Mouse (Mus musculus) macrophage (primary cell): ENCODE results near the gene Fam53b. TPM values are rescaled to one million over a fixed set of nuclear protein-coding genes. Genes with fewer than 3 reads are reported as not detected.

Source experiments
- H3K27ac ChIP-seq: fragments of 350-480 bp; formaldehyde crosslinking; 2 replicates; pipeline ENCODE4 v1.9.0; 2021
- H3K36me3 ChIP-seq: fragments of 350-480 bp; formaldehyde crosslinking; 2 replicates; pipeline ENCODE4 v1.9.0; 2021; ENCODE audit errors: inconsistent target
- H3K4me3 ChIP-seq: fragments of 350-480 bp; formaldehyde crosslinking; 2 replicates; pipeline ENCODE4 v1.9.0; 2021; ENCODE audit errors: inconsistent target
- H3K79me2 ChIP-seq: fragments of 350-480 bp; formaldehyde crosslinking; 2 replicates; pipeline ENCODE4 v1.9.0; 2021; ENCODE audit errors: inconsistent target
- WGBS: methylation state at CpG from one replicate; pipeline ENCODE4 v1.1.7; 2026; ENCODE audit warnings: inconsistent platforms; ENCODE audit not compliant: missing documents; 5-methylcytosine and 5-hydroxymethylcytosine counted together
- polyA plus RNA-seq: library from polyadenylated mRNA; stranded (reverse); fragments of 250-400 nt; gene quantifications from 3 replicates; pipeline ENCODE4 v1.2.4, GENCODE M21; 2018; ENCODE audit warnings: inconsistent platforms

Fam53b gene
- polyA plus RNA-seq, 1 experiment from 2014 or later, result 28.5 TPM

DNA sequence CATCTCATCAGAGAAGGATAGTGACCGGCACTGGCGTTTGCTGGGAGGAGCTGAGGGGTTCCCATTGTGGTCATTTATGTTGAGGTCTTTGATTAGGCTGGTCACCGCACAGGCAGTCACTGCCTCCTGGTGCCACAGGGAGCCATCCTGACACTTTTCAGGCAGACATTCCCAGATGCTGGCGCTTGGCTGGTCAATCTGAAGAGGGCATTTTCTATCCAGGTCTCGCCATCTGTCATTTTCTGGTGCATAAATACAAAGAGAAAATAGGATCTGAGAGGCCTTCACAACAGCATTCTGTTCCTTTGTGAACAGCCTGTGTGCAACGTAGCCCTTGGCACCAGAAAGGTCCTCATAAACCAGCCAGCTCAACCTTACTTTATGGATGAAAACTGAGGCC, 53.8 kb downstream of the Fam53b start:
- Histone ChIP-seq H3K79me2 (peaks cover 77% of the 10 kb centered on the region; the same call in 1 of the 2 replicates), H3K36me3 (peaks cover 49% of the 10 kb centered on the region), H3K4me3 (no peak overlapping the region), H3K27ac (no peak overlapping the region)
- 97% methylated on average over 6 of the region's 6 CpGs for WGBS

DNA sequence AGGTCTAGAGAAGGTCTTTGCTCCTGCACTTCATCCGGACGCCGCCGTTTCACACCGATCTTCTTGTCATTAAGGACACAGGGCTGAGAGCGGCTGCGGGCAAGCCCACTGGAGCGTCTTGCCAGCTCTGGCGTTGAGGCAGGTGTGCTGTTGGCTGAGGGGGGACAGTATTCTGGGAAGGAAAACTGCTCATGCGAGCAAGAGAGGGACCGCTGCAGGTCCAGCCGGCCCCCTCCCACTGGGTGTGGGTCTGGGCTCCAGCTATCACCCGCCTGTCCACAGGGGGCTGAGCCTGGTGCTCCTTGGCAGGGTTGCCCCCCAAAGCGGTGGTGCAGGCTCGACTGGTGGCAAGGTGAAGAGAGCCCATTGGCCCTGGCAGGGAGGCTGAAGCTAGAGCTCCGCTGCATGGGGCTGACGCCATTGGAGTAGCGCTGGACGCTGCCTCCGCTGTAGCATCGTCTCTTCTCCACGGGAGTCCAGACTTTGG, 54.2 kb downstream of the Fam53b start:
- peaks cover 54% of the 10 kb centered on the region for H3K36me3 ChIP-seq

DNA sequence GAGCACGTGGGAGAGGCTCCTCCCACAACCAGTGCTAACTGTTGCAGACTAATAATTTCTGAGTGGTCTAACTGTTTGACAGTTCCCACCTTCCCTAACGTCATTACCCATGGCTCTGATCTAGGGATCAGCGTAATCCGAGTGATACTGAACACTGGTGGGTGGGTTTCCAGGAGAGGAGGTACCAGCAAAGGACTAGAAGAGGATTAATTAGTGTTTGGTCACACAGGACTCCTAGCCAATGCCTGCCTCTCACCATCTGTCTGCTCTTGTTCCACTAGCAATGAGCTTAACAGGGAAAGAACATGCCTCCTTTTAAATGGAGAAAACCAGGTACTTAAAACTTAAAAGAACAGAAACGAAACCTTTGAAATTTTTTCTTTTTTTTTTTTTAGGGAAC, 54.8 kb downstream of the Fam53b start:
- Histone ChIP-seq H3K79me2 (peaks cover 79% of the 10 kb centered on the region; the same call in 1 of the 2 replicates), H3K27ac (no peak overlapping the region), H3K36me3 (peaks cover 58% of the 10 kb centered on the region), H3K4me3 (no peak overlapping the region)
- 91% methylated on average over 5 of the region's 5 CpGs for WGBS

More for the DNA sequence above, 54.2 kb downstream of the Fam53b start:
- H3K79me2 ChIP-seq, result peaks cover 79% of the 10 kb centered on the region; the same call in 1 of the 2 replicates
- 97% methylated on average over 18 of the region's 22 CpGs for WGBS
- no peak overlapping the region for H3K27ac ChIP-seq
- no peak overlapping the region for H3K4me3 ChIP-seq

DNA sequence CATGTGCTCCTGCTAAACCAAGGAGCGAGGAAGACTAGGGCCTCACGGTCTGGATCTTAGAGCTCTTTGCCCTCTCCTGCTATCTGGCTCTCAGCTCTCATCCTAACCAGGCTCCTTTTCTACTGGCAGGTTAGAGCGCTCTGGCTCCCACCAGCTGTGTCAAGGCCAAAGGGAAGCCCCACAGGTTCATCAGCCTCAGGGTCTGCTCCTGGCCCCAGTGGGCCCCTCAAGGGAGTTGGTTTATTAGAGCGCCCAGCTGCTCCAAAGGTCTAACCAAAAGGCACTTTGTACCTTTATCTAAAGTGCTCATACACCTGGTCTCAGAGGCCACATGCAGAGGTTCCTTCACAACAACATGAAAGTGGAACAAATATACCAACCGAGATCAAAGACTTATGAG, 57.4 kb downstream of the Fam53b start:
- WGBS, result 94% methylated on average over 5 of the region's 5 CpGs
- Histone ChIP-seq H3K36me3 (peaks cover 70% of the 10 kb centered on the region), H3K79me2 (peaks cover 66% of the 10 kb centered on the region; the same call in 1 of the 2 replicates), H3K4me3 (no peak overlapping the region), H3K27ac (no peak overlapping the region)

DNA sequence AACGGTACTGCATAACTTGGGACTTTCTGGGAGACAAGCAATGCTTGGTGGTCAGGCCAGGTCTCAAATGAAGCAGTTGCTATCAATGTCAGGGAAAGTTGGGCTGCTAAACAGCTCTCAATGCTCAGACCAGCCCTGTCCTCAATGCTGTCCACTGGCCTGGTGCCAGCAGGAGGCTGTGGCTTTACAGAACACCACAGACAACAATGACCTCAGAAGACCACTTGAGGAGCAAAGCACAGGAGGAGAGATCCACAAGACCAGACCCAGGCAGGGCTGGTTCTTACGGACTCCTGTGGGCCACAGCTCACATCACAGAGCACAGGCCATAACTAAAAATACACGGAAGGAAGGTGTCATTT, 59.3 kb downstream of the Fam53b start:
- 68% methylated on average over 3 of the region's 3 CpGs for WGBS
- no peak overlapping the region for H3K4me3 ChIP-seq
- no peak overlapping the region for H3K27ac ChIP-seq
- H3K36me3 ChIP-seq, result peaks cover 76% of the 10 kb centered on the region
- H3K79me2 ChIP-seq, result peaks cover 50% of the 10 kb centered on the region; the same call in 1 of the 2 replicates

DNA sequence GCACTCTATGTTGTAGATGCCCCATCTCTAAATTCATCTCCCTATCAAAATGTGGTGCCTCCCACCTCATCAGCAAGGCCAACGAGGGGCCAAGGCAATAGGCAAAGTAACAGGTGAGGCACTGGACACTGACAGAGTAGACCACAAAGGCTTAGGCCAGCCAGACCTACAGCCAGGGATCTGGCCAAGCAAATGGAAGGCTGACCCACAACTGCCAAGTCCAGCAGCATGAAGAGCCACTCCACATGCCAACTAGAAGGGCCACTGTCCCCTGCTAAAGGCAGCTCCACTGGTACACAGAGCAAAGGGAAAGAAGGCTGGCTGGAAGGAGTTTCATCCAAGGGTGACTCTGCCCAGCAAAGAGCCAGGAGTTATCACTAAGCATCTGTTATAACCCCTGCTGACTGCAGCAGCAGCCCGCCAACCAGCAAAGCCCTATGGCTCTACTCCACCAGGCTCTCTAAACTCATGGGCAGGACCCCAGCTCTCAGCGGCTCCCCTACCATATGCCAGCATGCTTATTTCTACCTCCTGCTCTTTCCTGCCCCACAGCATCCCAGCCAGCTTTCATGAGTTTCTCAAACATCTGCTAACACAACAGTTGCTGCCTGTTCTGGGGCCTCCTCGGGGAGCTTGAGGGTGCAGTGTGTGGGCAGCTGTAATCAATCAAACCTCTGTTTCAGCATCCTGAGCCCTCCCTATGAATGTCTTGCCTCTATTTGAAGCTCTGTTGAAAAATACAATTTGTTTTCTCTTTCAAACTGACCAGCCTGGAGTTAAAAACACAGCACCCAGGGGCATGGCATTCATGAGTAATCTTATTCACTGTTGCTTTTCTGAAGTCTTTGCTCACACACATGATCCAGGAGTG, 59.9 kb downstream of the Fam53b start:
- Histone ChIP-seq H3K4me3 (no peak overlapping the region), H3K36me3 (peaks cover 71% of the 10 kb centered on the region), H3K27ac (no peak overlapping the region), H3K79me2 (peaks cover 50% of the 10 kb centered on the region; the same call in 1 of the 2 replicates)
- WGBS, result 98% methylated on average over 4 of the region's 4 CpGs

DNA sequence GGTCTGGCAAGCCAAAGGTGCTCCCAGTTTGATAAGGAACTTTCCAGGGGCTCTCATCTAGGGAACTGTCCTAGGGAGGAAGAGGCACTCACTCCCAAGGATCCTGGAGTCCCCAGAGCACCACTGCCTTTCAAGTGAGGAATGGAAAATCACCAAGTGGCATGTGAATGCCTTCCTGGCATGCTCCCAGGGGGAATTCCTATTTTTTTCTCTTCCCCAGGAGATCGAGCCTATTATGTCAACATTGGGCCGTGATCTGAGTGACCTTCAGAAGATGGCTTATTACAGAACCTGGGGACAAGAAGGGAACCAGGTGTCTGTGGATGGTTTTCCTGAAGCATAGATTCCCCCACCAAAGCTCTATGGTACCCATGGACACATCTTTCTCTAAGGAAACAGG, 62.0 kb downstream of the Fam53b start:
- peaks cover 37% of the 10 kb centered on the region; the same call in 1 of the 2 replicates for H3K79me2 ChIP-seq
- no peak overlapping the region for H3K27ac ChIP-seq
- no peak overlapping the region for H3K4me3 ChIP-seq
- WGBS, result 96% methylated on average over 2 of the region's 2 CpGs
- peaks cover 58% of the 10 kb centered on the region for H3K36me3 ChIP-seq

DNA sequence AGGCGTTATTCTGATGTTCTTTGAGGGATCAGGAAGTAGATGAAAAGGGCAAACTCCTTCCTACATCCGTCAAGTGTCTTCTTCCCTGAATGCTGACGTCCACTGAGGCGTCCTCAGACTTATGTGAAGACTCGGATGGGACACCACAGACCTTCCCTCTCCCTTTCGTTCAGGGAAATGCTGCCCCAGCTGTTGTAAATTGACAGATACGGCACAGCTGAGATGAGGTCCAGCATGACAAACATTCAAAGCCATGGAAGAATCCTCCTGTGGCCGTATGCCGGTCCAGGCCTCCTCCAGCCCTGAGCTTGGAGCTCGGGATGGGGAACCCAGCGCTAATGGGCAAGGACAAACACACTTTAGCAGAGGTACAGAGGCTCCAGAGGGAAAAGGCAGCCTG, 64.2 kb downstream of the Fam53b start:
- Histone ChIP-seq H3K4me3 (no peak overlapping the region), H3K27ac (no peak overlapping the region), H3K79me2 (peaks cover 16% of the 10 kb centered on the region; the same call in 1 of the 2 replicates), H3K36me3 (peaks cover 48% of the 10 kb centered on the region; the same call in 1 of the 2 replicates)
- WGBS, result 90% methylated on average over 10 of the region's 11 CpGs

DNA sequence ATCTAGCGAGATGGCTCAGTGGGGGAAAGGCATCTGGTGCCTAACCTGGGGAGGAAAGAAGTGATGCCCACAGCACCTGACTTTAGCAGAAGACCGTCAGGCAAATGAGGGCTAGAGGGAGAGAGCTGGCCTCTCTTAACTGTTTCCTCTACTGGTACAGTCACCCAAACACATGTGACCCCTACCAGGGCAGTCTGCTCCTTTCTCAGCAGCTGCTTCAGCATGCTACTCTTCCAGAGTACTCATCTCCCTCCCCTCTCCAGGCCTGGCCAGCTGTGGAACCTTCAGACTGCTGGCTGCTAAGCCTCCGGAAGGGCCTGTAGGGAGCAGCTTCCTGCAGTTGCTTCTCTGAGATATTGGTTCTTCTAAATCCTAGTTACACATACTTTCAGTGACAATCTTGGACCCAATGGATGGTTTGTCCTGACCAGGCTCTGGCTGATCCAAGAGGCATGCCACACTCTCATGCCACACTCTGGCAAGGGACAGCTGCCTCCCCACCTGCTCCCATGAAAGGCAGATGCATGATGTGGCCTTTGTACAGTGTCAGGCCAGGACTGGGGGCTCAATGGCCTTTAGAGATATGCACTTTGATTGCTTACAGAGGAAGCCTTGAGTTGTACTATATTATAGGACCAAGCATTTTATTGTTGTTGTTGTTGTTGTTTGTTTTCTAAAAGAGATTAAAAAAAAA, 65.5 kb downstream of the Fam53b start:
- no peak overlapping the region for H3K27ac ChIP-seq
- H3K79me2 ChIP-seq, result peaks cover 5% of the 10 kb centered on the region; the same call in 1 of the 2 replicates
- peaks cover 38% of the 10 kb centered on the region; the same call in 1 of the 2 replicates for H3K36me3 ChIP-seq
- WGBS, result 86% methylated on average over 2 of the region's 3 CpGs
- H3K4me3 ChIP-seq, result no peak overlapping the region

DNA sequence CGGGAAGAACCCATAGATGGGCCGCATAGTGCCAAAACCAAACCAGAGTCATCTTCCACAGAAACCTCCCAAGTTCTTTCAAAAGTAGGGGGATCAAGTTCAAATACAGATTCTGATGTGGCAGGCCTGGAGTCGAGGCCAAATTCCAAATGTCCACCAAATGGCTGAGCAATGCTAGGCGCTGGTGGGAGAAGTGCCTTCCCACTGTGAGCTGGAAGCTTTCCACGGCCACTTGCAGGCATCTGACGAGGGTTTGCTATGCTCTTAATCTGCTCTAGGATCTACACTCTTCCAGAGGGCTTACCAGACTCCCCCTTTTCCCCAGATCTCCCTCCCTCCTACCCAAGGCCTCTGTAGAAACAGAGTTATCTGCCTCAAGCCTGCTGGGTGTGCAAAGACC, 66.6 kb downstream of the Fam53b start:
- Histone ChIP-seq H3K36me3 (peaks cover 31% of the 10 kb centered on the region; the same call in 1 of the 2 replicates), H3K79me2 (peaks cover 11% of the 10 kb centered on the region; the same call in 1 of the 2 replicates), H3K4me3 (no peak overlapping the region), H3K27ac (no peak overlapping the region)
- WGBS, result 96% methylated on average over 6 of the region's 6 CpGs

DNA sequence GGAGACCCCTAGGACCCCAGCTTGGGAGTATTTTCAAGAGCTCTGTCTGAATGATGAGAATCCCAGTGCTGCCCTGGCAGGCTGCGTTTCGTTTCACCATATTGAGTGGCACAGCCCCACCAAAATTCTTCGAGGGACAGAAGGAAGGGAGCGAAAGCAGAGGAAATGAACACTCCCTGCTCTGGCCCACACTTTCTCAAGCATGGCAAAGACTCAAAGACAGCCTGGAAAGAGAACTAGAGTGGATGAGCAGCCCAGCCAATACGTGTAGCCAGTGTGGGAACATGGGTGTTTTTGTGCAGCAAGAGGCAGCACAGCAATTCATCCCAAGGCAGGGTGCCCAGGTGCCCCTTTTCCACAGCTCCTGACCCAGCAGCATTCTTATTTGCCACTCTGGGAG, 70.8 kb downstream of the Fam53b start:
- H3K4me3 ChIP-seq, result no peak overlapping the region
- peaks cover 33% of the 10 kb centered on the region; the same call in 1 of the 2 replicates for H3K36me3 ChIP-seq
- WGBS, result 91% methylated on average over 5 of the region's 5 CpGs

DNA sequence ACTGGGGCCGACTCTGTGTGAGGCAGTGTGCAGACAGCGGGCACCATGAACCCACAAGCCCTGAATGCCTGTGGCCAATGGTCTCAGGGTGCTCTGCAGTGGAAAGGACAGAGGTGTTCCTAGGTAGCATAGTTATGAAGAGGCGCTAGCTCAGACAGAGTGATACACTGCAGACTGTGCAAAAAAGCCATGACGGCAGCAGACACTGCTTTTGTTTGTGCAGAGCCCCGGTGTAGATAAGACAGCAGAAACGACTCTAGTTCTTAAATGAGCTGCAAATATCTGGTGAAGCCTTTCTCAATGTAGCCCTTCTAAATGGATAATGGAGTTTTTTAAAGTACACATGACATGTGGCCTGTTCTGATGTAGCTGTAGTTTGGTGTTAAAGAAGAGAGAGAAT, 73.9 kb downstream of the Fam53b start:
- Histone ChIP-seq H3K36me3 (peaks cover 17% of the 10 kb centered on the region; the same call in 1 of the 2 replicates), H3K27ac (no peak overlapping the region), H3K79me2 (peaks cover 48% of the 10 kb centered on the region; the same call in 1 of the 2 replicates), H3K4me3 (no peak overlapping the region)
- 85% methylated on average over 6 of the region's 6 CpGs for WGBS

More for the DNA sequence above, 70.8 kb downstream of the Fam53b start:
- Histone ChIP-seq H3K27ac (no peak overlapping the region), H3K79me2 (peaks cover 41% of the 10 kb centered on the region; the same call in 1 of the 2 replicates)

DNA sequence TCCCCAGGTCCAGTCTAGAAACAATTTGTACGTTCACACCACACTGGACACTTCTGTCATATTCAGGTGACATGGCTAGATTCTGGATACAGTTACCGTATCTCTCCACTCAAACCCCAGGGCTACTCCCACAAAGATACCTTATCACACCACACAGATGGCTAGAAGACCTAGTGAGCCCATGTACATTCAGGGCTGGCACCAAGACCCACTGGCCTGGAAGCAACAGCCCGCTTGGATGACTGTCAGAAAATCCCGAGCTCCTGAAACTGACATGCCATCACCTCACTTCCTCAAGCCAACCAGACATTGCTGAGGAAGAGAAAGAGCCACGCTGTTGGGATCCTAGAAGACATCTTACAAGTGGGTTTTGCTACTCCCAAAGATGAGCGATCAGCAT, 74.8 kb downstream of the Fam53b start:
- Histone ChIP-seq H3K27ac (no peak overlapping the region), H3K79me2 (peaks cover 57% of the 10 kb centered on the region; the same call in 1 of the 2 replicates), H3K36me3 (peaks cover 22% of the 10 kb centered on the region; the same call in 1 of the 2 replicates), H3K4me3 (no peak overlapping the region)
- 92% methylated on average over 6 of the region's 6 CpGs for WGBS

DNA sequence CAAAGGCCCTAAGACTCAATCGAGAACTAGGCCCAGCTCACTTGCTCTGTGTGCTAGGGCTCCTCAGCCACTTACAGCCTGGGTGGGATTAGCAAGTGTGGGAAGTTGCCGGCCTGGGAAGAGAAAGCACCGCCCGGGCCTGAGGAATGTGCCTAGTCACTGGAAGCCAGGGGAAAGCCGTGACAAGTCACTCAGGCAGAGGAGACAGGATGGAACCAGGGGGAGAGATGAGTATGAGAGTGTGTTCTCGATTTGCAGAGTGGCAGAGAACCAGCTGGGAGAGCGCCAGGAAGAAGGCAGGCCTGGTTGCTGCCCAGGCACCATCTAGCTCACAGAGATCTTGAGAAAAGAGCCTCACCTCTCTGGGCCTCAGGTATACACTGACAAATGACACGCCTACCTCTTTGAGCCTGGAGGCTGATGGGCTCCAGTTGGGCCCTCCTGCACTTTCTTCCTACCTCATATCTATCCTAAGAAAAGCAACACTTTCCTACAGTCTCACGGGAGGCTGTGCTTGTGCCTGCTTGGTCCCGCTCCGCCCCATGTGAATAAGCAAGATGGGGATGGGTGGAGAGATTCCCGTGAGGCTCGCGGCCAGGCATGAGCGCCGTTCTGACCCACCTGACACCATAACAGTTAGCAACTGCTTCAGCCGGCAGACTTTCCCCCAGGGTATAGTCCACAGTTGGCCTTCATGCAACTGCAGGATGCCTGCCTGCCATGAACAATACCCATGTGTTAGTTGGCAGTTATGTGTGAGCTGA, 77.4 kb downstream of the Fam53b start:
- Histone ChIP-seq H3K4me3 (no peak overlapping the region), H3K36me3 (peaks cover 15% of the 10 kb centered on the region; the same call in 1 of the 2 replicates), H3K27ac (peak overlapping the region; percentile 55), H3K79me2 (peaks cover 58% of the 10 kb centered on the region; the same call in 1 of the 2 replicates)
- WGBS, result 86% methylated on average over 17 of the region's 17 CpGs
